Mouse (Mus musculus) liver, embryonic 14.5 days (tissue): ENCODE results near the gene Drosha.

Experiments
- CTCF ChIP-seq: IDR thresholded peaks from 2 replicates; pipeline ENCODE4 v1.5.1; 2016; ENCODE audit warnings: antibody characterized with exemption, low read depth, control low read depth
- EP300 ChIP-seq: IDR thresholded peaks from 2 replicates; pipeline ENCODE4 v1.6.1; 2016; ENCODE audit warnings: antibody characterized with exemption, low read depth

GRCm38 (mm10) chr15:12941651-12942180 is 117.1 kb downstream of the Drosha start:
- TF ChIP-seq CTCF (no peak), EP300 (no peak)
